Mouse (Mus musculus) kidney, embryonic 16.5 days (tissue): Measurements from ENCODE around the gene Heatr6. TPM values are rescaled to one million over a fixed set of nuclear protein-coding genes. Genes with fewer than 3 reads are reported as not detected.

Experiments
- ATAC-seq: fragments of 200-750 bp; cut with Nextera tagmentation; 2 replicates; pipeline ENCODE4 v1.8.0; 2017; ENCODE audit warnings: moderate TSS enrichment; ENCODE audit not compliant: low FRiP score, low TSS enrichment
- H3K27ac ChIP-seq: fragments of 300-500 bp; sonication (generic); 2 replicates; pipeline ENCODE4 v1.5.1; 2014; ENCODE audit warnings: low read length
- H3K27me3 ChIP-seq: fragments of 300-500 bp; sonication (generic); 2 replicates; pipeline ENCODE4 v1.6.1; 2014; ENCODE audit warnings: low read length, control low read depth, mixed read lengths; ENCODE audit not compliant: insufficient read depth
- H3K36me3 ChIP-seq: fragments of 300-500 bp; sonication (generic); 2 replicates; pipeline ENCODE4 v1.6.1; 2014; ENCODE audit warnings: low read length, control low read depth, mixed read lengths; ENCODE audit not compliant: insufficient read depth
- H3K4me1 ChIP-seq: fragments of 300-500 bp; sonication (generic); 2 replicates; pipeline ENCODE4 v1.6.1; 2014; ENCODE audit warnings: low read length, control low read depth, mixed read lengths; ENCODE audit not compliant: insufficient read depth
- H3K4me2 ChIP-seq: fragments of 300-500 bp; sonication (generic); replicated peaks from 2 replicates; pipeline ENCODE4 v1.6.1; 2014; ENCODE audit warnings: low read depth, low read length
- H3K4me3 ChIP-seq: fragments of 300-500 bp; sonication (generic); 2 replicates; pipeline ENCODE4 v1.5.1; 2014; ENCODE audit warnings: mild to moderate bottlenecking, low read length
- H3K9ac ChIP-seq: fragments of 300-500 bp; sonication (generic); replicated peaks from 2 replicates; pipeline ENCODE4 v1.6.1; 2014; ENCODE audit warnings: low read length
- H3K9me3 ChIP-seq: fragments of 300-500 bp; sonication (generic); 2 replicates; pipeline ENCODE4 v1.6.1; 2016; ENCODE audit warnings: low read length, control low read depth
- WGBS: fragments of 180-500 bp; shearing (Covaris S2); extraction: QIAGEN DNeasy Blood & Tissue Kit; methylation state at CpG from one replicate; pipeline ENCODE4 v1.1.7; 2014; 5-methylcytosine and 5-hydroxymethylcytosine counted together
- polyA plus RNA-seq: library from polyadenylated mRNA; unstranded; fragments of >200 nt; fragmentation: Nextera tagmentation; extraction: Ambion mirVana; gene quantifications from 2 replicates; pipeline ENCODE4 v1.2.1, GENCODE M21; 2015

Heatr6 gene
- polyA plus RNA-seq, 1 experiment from 2014 or later = 23.6 TPM

GRCm38 (mm10) chr11:83733071-83733640 is 20.3 kb upstream of the Heatr6 start:
- 77% methylated on average over 5 of the region's 5 CpGs for WGBS
- Histone ChIP-seq H3K4me3 (no peak overlapping the region), H3K4me1 (no peaks in the 10 kb centered on the region), H3K4me2 (no peak overlapping the region), H3K36me3 (no peaks in the 10 kb centered on the region), H3K9me3 (peaks cover 6% of the 10 kb centered on the region), H3K27ac (no peak overlapping the region), H3K9ac (no peak overlapping the region), H3K27me3 (no peaks in the 10 kb centered on the region; the same call in 1 of the 2 replicates)
- ATAC-seq = no peak

GRCm38 (mm10) chr11:83734215-83734614 is 19.3 kb upstream of the Heatr6 start:
- H3K27ac ChIP-seq = no peak overlapping the region
- no peaks in the 10 kb centered on the region for H3K36me3 ChIP-seq
- peaks cover 6% of the 10 kb centered on the region for H3K9me3 ChIP-seq
- H3K4me1 ChIP-seq = no peaks in the 10 kb centered on the region
- ATAC-seq = no peak
- no peak overlapping the region for H3K4me2 ChIP-seq
- H3K27me3 ChIP-seq = no peaks in the 10 kb centered on the region; the same call in 1 of the 2 replicates
- H3K4me3 ChIP-seq = no peak overlapping the region
- no peak overlapping the region for H3K9ac ChIP-seq
- WGBS = 90% methylated on average over 1 of the region's 1 CpGs

GRCm38 (mm10) chr11:83735881-83736280 is 17.6 kb upstream of the Heatr6 start:
- Histone ChIP-seq H3K4me2 (no peak overlapping the region), H3K27ac (no peak overlapping the region), H3K36me3 (no peaks in the 10 kb centered on the region), H3K27me3 (no peaks in the 10 kb centered on the region; the same call in 1 of the 2 replicates), H3K4me3 (no peak overlapping the region), H3K4me1 (no peaks in the 10 kb centered on the region), H3K9ac (no peak overlapping the region), H3K9me3 (peaks cover 6% of the 10 kb centered on the region)
- 75% methylated on average over 2 of the region's 2 CpGs for WGBS
- no peak for ATAC-seq

GRCm38 (mm10) chr11:83737109-83737558 is 16.4 kb upstream of the Heatr6 start:
- H3K36me3 ChIP-seq = no peaks in the 10 kb centered on the region
- ATAC-seq = no peak
- 68% methylated on average over 3 of the region's 3 CpGs for WGBS
- H3K9ac ChIP-seq = no peak overlapping the region
- no peak overlapping the region for H3K4me3 ChIP-seq
- no peak overlapping the region for H3K4me2 ChIP-seq
- H3K27me3 ChIP-seq = no peaks in the 10 kb centered on the region; the same call in 1 of the 2 replicates
- peaks cover 6% of the 10 kb centered on the region for H3K9me3 ChIP-seq
- no peak overlapping the region for H3K27ac ChIP-seq
- no peaks in the 10 kb centered on the region for H3K4me1 ChIP-seq

GRCm38 (mm10) chr11:83739241-83739640 is 14.3 kb upstream of the Heatr6 start:
- Histone ChIP-seq H3K27ac (no peak overlapping the region), H3K9ac (no peak overlapping the region), H3K4me1 (0 out of 2 replicates have a peak, but pooled peaks cover 4% of the 10 kb centered on the region), H3K4me2 (no peak overlapping the region), H3K4me3 (no peak overlapping the region), H3K27me3 (no peaks in the 10 kb centered on the region; the same call in 1 of the 2 replicates), H3K36me3 (no peaks in the 10 kb centered on the region), H3K9me3 (no peaks in the 10 kb centered on the region)
- whole genome bisulfite sequencing = 26% methylated on average over 5 of the region's 5 CpGs
- no peak for ATAC-seq

- WGBS = 83% methylated on average over 4 of the region's 4 CpGs
- Histone ChIP-seq H3K27ac (no peak overlapping the region), H3K4me2 (no peak overlapping the region), H3K36me3 (no peaks in the 10 kb centered on the region), H3K9ac (no peak overlapping the region), H3K27me3 (no peaks in the 10 kb centered on the region; the same call in none of the 2 replicates), H3K4me1 (0 out of 2 replicates have a peak, but pooled peaks cover 4% of the 10 kb centered on the region), H3K9me3 (no peaks in the 10 kb centered on the region), H3K4me3 (no peak overlapping the region)
- ATAC-seq = no peak
Observed at GRCm38 (mm10) chr11:83740443-83740991, 13.0 kb upstream of the Heatr6 start.

- ATAC-seq = no peak
- 87% methylated on average over 5 of the region's 5 CpGs for WGBS
Observed at GRCm38 (mm10) chr11:83741841-83742240, 11.7 kb upstream of the Heatr6 start.

GRCm38 (mm10) chr11:83742731-83743355 is 10.7 kb upstream of the Heatr6 start:
- Histone ChIP-seq H3K27ac (no peak overlapping the region), H3K4me2 (no peak overlapping the region), H3K36me3 (no peaks in the 10 kb centered on the region), H3K9me3 (no peaks in the 10 kb centered on the region), H3K4me1 (0 out of 2 replicates have a peak, but pooled peaks cover 4% of the 10 kb centered on the region), H3K4me3 (no peak overlapping the region), H3K27me3 (no peaks in the 10 kb centered on the region; the same call in 1 of the 2 replicates), H3K9ac (no peak overlapping the region)
- WGBS = 47% methylated on average over 9 of the region's 9 CpGs
- ATAC-seq = no peak

More at GRCm38 (mm10) chr11:83741841-83742240, 11.7 kb upstream of the Heatr6 start:
- Histone ChIP-seq H3K27ac (no peak overlapping the region), H3K4me1 (0 out of 2 replicates have a peak, but pooled peaks cover 4% of the 10 kb centered on the region), H3K4me2 (no peak overlapping the region), H3K4me3 (no peak overlapping the region), H3K9me3 (no peaks in the 10 kb centered on the region), H3K27me3 (no peaks in the 10 kb centered on the region; the same call in 1 of the 2 replicates), H3K36me3 (no peaks in the 10 kb centered on the region), H3K9ac (no peak overlapping the region)

GRCm38 (mm10) chr11:83743525-83743924 is 10.0 kb upstream of the Heatr6 start:
- Histone ChIP-seq H3K4me3 (no peak overlapping the region), H3K27ac (no peak overlapping the region), H3K27me3 (no peaks in the 10 kb centered on the region; the same call in 1 of the 2 replicates), H3K36me3 (no peaks in the 10 kb centered on the region), H3K9me3 (no peaks in the 10 kb centered on the region), H3K4me1 (0 out of 2 replicates have a peak, but pooled peaks cover 4% of the 10 kb centered on the region), H3K4me2 (no peak overlapping the region), H3K9ac (no peak overlapping the region)
- 81% methylated on average over 3 of the region's 3 CpGs for WGBS
- ATAC-seq = no peak
